Mouse (Mus musculus) kidney, adult 2 months (tissue): ENCODE measurements around the gene Abhd11.

ENCODE experiments used
- CTCF ChIP-seq: fragments of 200-500 bp; conservative IDR thresholded peaks from 2 replicates; pipeline ENCODE4 v1.5.1; 2011; ENCODE audit warnings: low read depth, mild to moderate bottlenecking, control low read depth, low read length, moderate library complexity, mixed read lengths; ENCODE audit not compliant: insufficient read depth, insufficient read length
- POLR2A ChIP-seq: fragments of 200-500 bp; IDR thresholded peaks from one replicate; pipeline ENCODE4 v1.6.1; 2011; ENCODE audit warnings: low read depth, low read length, control low read depth

DNA sequence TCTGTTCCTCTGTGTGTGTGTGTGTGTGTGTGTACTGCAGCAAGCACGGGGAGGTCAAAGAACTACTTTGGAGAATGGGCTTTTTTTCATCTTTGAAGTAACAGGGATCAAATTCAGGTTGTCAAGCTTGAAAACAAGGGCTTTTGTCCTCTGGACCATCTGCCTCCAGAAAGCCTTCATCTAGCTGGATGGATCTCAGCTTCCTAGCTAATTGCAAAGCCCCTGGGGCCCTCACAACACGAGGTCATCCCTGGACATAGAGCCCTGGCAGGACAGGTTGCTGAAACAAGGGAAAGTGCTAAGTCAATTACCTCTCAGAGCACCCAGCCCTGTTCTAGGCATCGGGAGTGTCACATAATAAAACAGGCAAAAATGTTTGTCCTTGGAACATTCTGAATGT lies 25.2 kb upstream of the Abhd11 start:
- TF ChIP-seq POLR2A (no peak), CTCF (no peak)
